Mouse (Mus musculus) cerebellum, adult 2 months (tissue): ENCODE results near the gene Cnmd.

ENCODE experiments used
- CTCF ChIP-seq: fragments of 200-500 bp; IDR thresholded peaks from 2 replicates; pipeline ENCODE4 v1.5.1; 2011; ENCODE audit warnings: low read depth, mild to moderate bottlenecking, control low read depth, low read length, moderate library complexity, borderline replicate concordance; ENCODE audit not compliant: insufficient read depth
- POLR2A ChIP-seq: fragments of 200-500 bp; IDR thresholded peaks from 2 replicates; pipeline ENCODE4 v1.6.1; 2011; ENCODE audit warnings: low read length, control low read depth, borderline replicate concordance; ENCODE audit not compliant: insufficient read depth

DNA sequence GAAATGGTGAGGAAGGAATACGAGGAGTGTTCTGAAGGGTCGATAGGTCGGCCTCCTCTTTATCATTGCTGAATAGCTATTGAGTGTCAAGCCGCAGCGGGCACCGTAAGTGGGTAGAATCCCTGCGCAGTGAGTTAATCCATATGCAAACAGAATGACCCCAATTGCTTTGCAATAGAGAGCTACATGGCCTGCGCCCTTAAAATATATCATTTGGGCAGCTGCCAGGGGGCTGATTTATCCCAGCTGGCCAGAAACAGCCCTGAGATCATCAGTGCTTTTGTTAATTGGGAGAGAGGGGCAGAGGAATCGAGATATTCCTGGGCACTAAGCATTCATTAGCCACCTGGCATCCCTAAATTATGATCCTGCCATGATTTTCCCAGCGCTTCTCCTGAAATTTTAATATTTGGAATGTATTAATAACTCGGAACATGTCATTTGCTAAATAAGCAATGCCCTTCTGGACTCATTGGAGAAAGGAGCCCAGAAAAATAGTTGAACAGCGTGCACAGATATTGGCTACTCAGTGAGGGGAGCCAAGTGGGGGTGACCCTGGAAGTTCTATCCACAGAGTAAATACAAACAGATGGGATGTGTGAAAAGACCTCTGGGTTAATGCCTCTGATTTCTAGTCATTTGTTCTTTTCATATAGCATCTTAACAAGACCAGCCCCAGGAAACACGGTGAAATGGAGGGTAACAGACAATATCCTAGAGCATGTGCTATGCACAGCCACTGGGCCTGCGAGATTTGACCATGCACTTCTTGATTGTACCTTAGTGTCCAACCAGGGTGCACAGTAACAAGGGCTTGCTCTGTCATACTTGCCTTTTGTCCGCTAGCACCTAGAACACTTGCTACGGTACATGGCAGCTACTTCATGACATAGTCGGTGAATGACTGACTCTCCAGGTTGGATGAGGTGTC, 11.4 kb upstream of the Cnmd start:
- no peak for TF ChIP-seq POLR2A
- no peak for TF ChIP-seq CTCF
